ENCODE assay signal across 15 mouse cellular contexts in the genomic region with DNA sequence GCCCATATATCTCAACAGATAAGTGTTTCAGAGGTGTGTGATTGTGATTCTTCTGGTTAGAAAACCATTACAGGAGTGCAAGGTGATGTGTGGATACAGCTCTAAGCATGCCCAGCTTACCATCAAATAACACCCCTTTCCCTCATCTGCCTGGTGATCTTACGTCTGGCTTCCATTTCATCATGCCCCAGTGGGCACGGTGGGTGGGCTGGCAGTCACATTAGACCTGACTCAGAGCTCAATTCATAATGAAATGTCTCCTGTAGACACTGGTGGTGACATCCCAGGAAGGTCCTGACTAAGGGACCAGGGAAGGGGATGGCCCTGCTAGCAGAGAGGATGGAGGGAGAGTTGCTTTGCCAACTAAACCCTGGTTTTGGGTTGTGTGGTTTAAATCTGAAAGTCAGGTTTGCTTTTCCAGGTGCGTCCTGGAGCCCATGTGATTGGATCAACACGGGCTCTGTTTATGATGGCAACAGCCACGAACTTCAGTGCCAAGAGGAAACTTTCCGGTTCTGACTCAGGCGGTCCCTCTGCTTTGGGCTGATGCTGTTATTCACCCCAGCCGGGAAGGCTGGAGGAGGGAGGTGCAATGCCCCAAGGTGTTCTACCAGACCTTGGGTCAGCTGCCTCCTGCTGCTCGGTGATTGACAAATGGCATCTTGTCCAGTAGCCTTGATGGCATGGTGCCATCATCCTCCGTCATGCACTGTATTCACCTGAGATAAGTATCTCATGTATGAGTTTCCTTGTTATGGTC.
"Had no signal": no experiment of that assay in that cellular context is flagged by ENCODE, and none has a peak within 500 bp of the region (broad histone marks: within the 10 kb centered on the region; RNA-seq: fewer than 3 reads in every experiment).

No protein-coding gene starts in this region.

- H3K4me3 ChIP-seq: limb, embryonic 13.5 days; liver, embryonic 12.5 days; midbrain, embryonic 10.5 days; neural tube, embryonic 12.5 days; stomach, embryonic 15.5 days had no signal

- H3K9ac ChIP-seq: limb, embryonic 13.5 days; liver, embryonic 12.5 days; lung, embryonic 14.5 days; neural tube, embryonic 12.5 days; stomach, embryonic 15.5 days had no signal

- DNase-seq: kidney, postnatal 36 days; layer of hippocampus, adult 9-11 months; layer of hippocampus, postnatal 36 days; lung, embryonic 14.5 days; lung, postnatal 10 days; lung, postnatal 4 days; midbrain, embryonic 14.5 days; right cerebral cortex, postnatal 14 days; thymus, adult 2 months; thymus, postnatal 25 days had no signal

- H3K4me2 ChIP-seq: limb, embryonic 13.5 days; liver, embryonic 12.5 days; lung, embryonic 14.5 days; neural tube, embryonic 12.5 days; stomach, embryonic 15.5 days had no signal

- H3K4me1 ChIP-seq: limb, embryonic 13.5 days; liver, embryonic 12.5 days; neural tube, embryonic 12.5 days; stomach, embryonic 15.5 days had no signal

- H3K27ac ChIP-seq: limb, embryonic 13.5 days; liver, embryonic 12.5 days; midbrain, embryonic 10.5 days; neural tube, embryonic 12.5 days; stomach, embryonic 15.5 days had no signal

- H3K9me3 ChIP-seq: limb, embryonic 13.5 days; liver, embryonic 12.5 days; midbrain, embryonic 10.5 days; neural tube, embryonic 12.5 days; stomach, embryonic 15.5 days had no signal

- ATAC-seq: liver, embryonic 12.5 days had no signal

- H3K36me3 ChIP-seq: limb, embryonic 13.5 days; liver, embryonic 12.5 days; midbrain, embryonic 10.5 days; neural tube, embryonic 12.5 days; stomach, embryonic 15.5 days had no signal

- H3K27me3 ChIP-seq: neural tube, embryonic 12.5 days had no signal
